8 mouse cellular contexts compared by ENCODE assay signal in genomic region chr14:21053151-21053550, GRCm38 (mm10). TPM values are rescaled to one million over a fixed set of nuclear protein-coding genes. Genes with fewer than 3 reads are reported as not detected.
DNase-seq lines count a peak whose midpoint lies in the region; ATAC-seq and TF ChIP-seq lines count a peak whose summit lies in the region.

No protein-coding gene starts in this region.

- H3K4me3 ChIP-seq in gastrocnemius, adult 2 months: peak overlapping the region; percentile 93
- peak overlapping the region; percentile 100 for H3K4me3 ChIP-seq in G1E (ENCODE audit: low read depth, low read length)
- peak overlapping the region; percentile 81 for H3K4me3 ChIP-seq in hindbrain, embryonic 14.5 days (replicated peaks; ENCODE audit: low read length)

- peaks cover 2% of the 10 kb centered on the region; the same call in 1 of the 2 replicates for H3K9me3 ChIP-seq in G1E (replicated peaks)
- no peaks in the 10 kb centered on the region for H3K9me3 ChIP-seq in hindbrain, embryonic 14.5 days (ENCODE audit: control insufficient read depth, low read length)

- intact Hi-C loops in gastrocnemius, adult 2 months (cut with DNase I): loop anchor here (2.0 to 5.0 kb wide), 2 partner anchors 22 to 59 kb away; no protein-coding TSS in a partner anchor

- peaks cover 39% of the 10 kb centered on the region for H3K4me1 ChIP-seq in G1E (ENCODE audit: insufficient read depth, low read depth, low read length)
- peaks cover 12% of the 10 kb centered on the region for H3K4me1 ChIP-seq in hindbrain, embryonic 14.5 days (replicated peaks; ENCODE audit: control insufficient read depth, insufficient read depth, low read length)

- WGBS in hindbrain, embryonic 14.5 days: 14% methylated on average over 8 of the region's 8 CpGs

- ATAC-seq in G1E (ENCODE audit: extremely low read depth, insufficient number of reproducible peaks, low FRiP score, poor library complexity, severe bottlenecking): no peak
- no peak for ATAC-seq in hindbrain, embryonic 14.5 days (ENCODE audit: low FRiP score)
- no peak for ATAC-seq in activated CD4-positive, CD25-positive, alpha-beta regulatory T cell, adult 4 months

- peak overlapping the region; percentile 96 for H3K27ac ChIP-seq in gastrocnemius, adult 2 months
- H3K27ac ChIP-seq in hindbrain, embryonic 14.5 days: no peak overlapping the region

- H3K4me2 ChIP-seq in hindbrain, embryonic 14.5 days (replicated peaks): peak overlapping the region; percentile 95

- no peak for DNase-seq in gastrocnemius, adult 2 months
- no peak for DNase-seq in gastrocnemius, postnatal 25 days
- no peak for DNase-seq in G1E (ENCODE audit: low spot score)
- DNase-seq in hindbrain, embryonic 14.5 days (ENCODE audit: low spot score): no peak
- DNase-seq in lung, postnatal 36 days: peak; percentile 38
- DNase-seq in right cerebral cortex, adult 18-20 months: no peak
- no peak for DNase-seq in thymus, postnatal 10 days (ENCODE audit: low spot score in 2 of 2)

- no peak for TF ChIP-seq CTCF in gastrocnemius, adult 2 months (IDR thresholded peaks at IDR 0.05)
- TF ChIP-seq CTCF in G1E (IDR thresholded peaks at IDR 0.05; ENCODE audit: low read depth, low read length): no peak

- H3K27me3 ChIP-seq in G1E (ENCODE audit: insufficient read depth, low read length): no peaks in the 10 kb centered on the region
- no peaks in the 10 kb centered on the region for H3K27me3 ChIP-seq in hindbrain, embryonic 14.5 days (ENCODE audit: control insufficient read depth, insufficient read depth, low read length)

- peaks cover 38% of the 10 kb centered on the region for H3K36me3 ChIP-seq in G1E (replicated peaks)
- H3K36me3 ChIP-seq in hindbrain, embryonic 14.5 days (replicated peaks; ENCODE audit: control insufficient read depth, insufficient read depth): no peaks in the 10 kb centered on the region

- H3K9ac ChIP-seq in hindbrain, embryonic 14.5 days: peak overlapping the region; percentile 77; the same call in 1 of the 2 replicates

RNA-seq across cellular contexts. Expression of gene Adk, which starts 0.8 kb away (rescaled TPM):
- total RNA-seq in gastrocnemius, adult 2 months (2021): 100 to 1,000 TPM in 1 of 2 experiments, 10 to 100 TPM in 1; 77.1 to 152 TPM
- 100 to 1,000 TPM in 1 of 2 experiments, 10 to 100 TPM in 1; 96.4 to 109 TPM for total RNA-seq in gastrocnemius, postnatal 25 days (2021)
- total RNA-seq in G1E (2014; fragmentation: Nextera tagmentation): 457 and 489 TPM in 2 replicates
- total RNA-seq in G1E (2017): 547 and 633 TPM in 2 replicates
- polyA plus RNA-seq in G1E (2012): 20.3 and 20.8 TPM in 2 replicates
- 40.2 and 43.7 TPM in 2 replicates for polyA plus RNA-seq in hindbrain, embryonic 14.5 days (2014; fragmentation: Nextera tagmentation; extraction: Ambion mirVana)
- polyA plus RNA-seq in activated CD4-positive, CD25-positive, alpha-beta regulatory T cell, adult 4 months (2017; shearing (Covaris generic)): 100 to 1,000 TPM; 125 to 151 TPM

RNA-seq across cellular contexts. Expression of gene Ap3m1, which starts 0.8 kb away (rescaled TPM):
- 10 to 100 TPM; 34.6 to 41.0 TPM for total RNA-seq in gastrocnemius, adult 2 months (2021)
- total RNA-seq in gastrocnemius, postnatal 25 days (2021): 10 to 100 TPM; 32.5 to 34.9 TPM
- total RNA-seq in G1E (2014; fragmentation: Nextera tagmentation): 117 and 148 TPM in 2 replicates
- total RNA-seq in G1E (2017): 98.7 and 114 TPM in 2 replicates
- polyA plus RNA-seq in G1E (2012): 6.8 and 8.2 TPM in 2 replicates
- polyA plus RNA-seq in hindbrain, embryonic 14.5 days (2014; fragmentation: Nextera tagmentation; extraction: Ambion mirVana): 94.5 and 101 TPM in 2 replicates
- 10 to 100 TPM; 69.8 to 80.2 TPM for polyA plus RNA-seq in activated CD4-positive, CD25-positive, alpha-beta regulatory T cell, adult 4 months (2017; shearing (Covaris generic))
